Mouse (Mus musculus) heart, embryonic 16.5 days (tissue): Measurements from ENCODE around the gene Nup210. TPM values are rescaled to one million over a fixed set of nuclear protein-coding genes. Genes with fewer than 3 reads are reported as not detected.

Source experiments
- ATAC-seq: fragments of 200-750 bp; cut with Nextera tagmentation; replicated peaks from 2 replicates; pipeline ENCODE4 v1.8.0; 2017; ENCODE audit warnings: moderate number of reproducible peaks; ENCODE audit not compliant: insufficient read depth, low FRiP score; ENCODE audit errors: extremely low read depth
- H3K27ac ChIP-seq: fragments of 300-500 bp; sonication (generic); 2 replicates; pipeline ENCODE4 v1.5.1; 2014; ENCODE audit warnings: mild to moderate bottlenecking, low read length, control low read depth, moderate library complexity
- H3K27me3 ChIP-seq: fragments of 300-500 bp; sonication (generic); 2 replicates; pipeline ENCODE4 v1.6.1; 2014; ENCODE audit warnings: low read length, mixed read lengths; ENCODE audit not compliant: control insufficient read depth, insufficient read depth
- H3K36me3 ChIP-seq: fragments of 300-500 bp; sonication (generic); 2 replicates; pipeline ENCODE4 v1.6.1; 2014; ENCODE audit not compliant: control insufficient read depth, insufficient read depth
- H3K4me1 ChIP-seq: fragments of 300-500 bp; sonication (generic); 2 replicates; pipeline ENCODE4 v1.6.1; 2014; ENCODE audit warnings: low read length, mixed read lengths; ENCODE audit not compliant: control insufficient read depth, insufficient read depth
- H3K4me2 ChIP-seq: fragments of 300-500 bp; sonication (generic); 2 replicates; pipeline ENCODE4 v1.6.1; 2014; ENCODE audit warnings: low read depth, mild to moderate bottlenecking, control low read depth, low read length
- H3K4me3 ChIP-seq: fragments of 300-500 bp; sonication (generic); 2 replicates; pipeline ENCODE4 v1.5.1; 2014; ENCODE audit warnings: mild to moderate bottlenecking, control low read depth, low read length
- H3K9ac ChIP-seq: fragments of 300-500 bp; sonication (generic); 2 replicates; pipeline ENCODE4 v1.6.1; 2014; ENCODE audit warnings: low read length, control low read depth
- H3K9me3 ChIP-seq: fragments of 300-500 bp; sonication (generic); replicated peaks from 2 replicates; pipeline ENCODE4 v1.6.1; 2016; ENCODE audit warnings: low read length; ENCODE audit not compliant: control insufficient read depth
- whole genome bisulfite sequencing: fragments of 180-500 bp; shearing (Covaris S2); extraction: QIAGEN DNeasy Blood & Tissue Kit; methylation state at CpG from one replicate; pipeline ENCODE4 v1.1.7; 2014; 5-methylcytosine and 5-hydroxymethylcytosine counted together
- polyA plus RNA-seq: library from polyadenylated mRNA; unstranded; fragments of >200 nt; fragmentation: Nextera tagmentation; extraction: Ambion mirVana; gene quantifications from 2 replicates; pipeline ENCODE4 v1.2.1, GENCODE M21; 2015

Nup210 gene
- polyA plus RNA-seq, 1 experiment from 2014 or later = 10.9 TPM

- Histone ChIP-seq H3K4me1 (no peaks in the 10 kb centered on the region), H3K36me3 (no peaks in the 10 kb centered on the region), H3K4me2 (no peak overlapping the region), H3K9me3 (no peaks in the 10 kb centered on the region), H3K9ac (no peak overlapping the region), H3K27ac (no peak overlapping the region), H3K4me3 (no peak overlapping the region), H3K27me3 (0 out of 2 replicates have a peak, but pooled peaks cover 2% of the 10 kb centered on the region)
- 48% methylated on average over 5 of the region's 5 CpGs for WGBS
- no peak for ATAC-seq
Observed at GRCm38 (mm10) chr6:91146443-91147151, 30.0 kb upstream of the Nup210 start.

- H3K4me3 ChIP-seq = no peak overlapping the region
- H3K36me3 ChIP-seq = no peaks in the 10 kb centered on the region
- no peak for ATAC-seq
- H3K4me1 ChIP-seq = no peaks in the 10 kb centered on the region
- H3K9me3 ChIP-seq = no peaks in the 10 kb centered on the region
- no peak overlapping the region for H3K27ac ChIP-seq
- 0 out of 2 replicates have a peak, but pooled peaks cover 2% of the 10 kb centered on the region for H3K27me3 ChIP-seq
- WGBS = 80% methylated on average over 5 of the region's 5 CpGs
- no peak overlapping the region for H3K9ac ChIP-seq
- no peak overlapping the region for H3K4me2 ChIP-seq
Observed at GRCm38 (mm10) chr6:91145572-91145971, 28.9 kb upstream of the Nup210 start.

GRCm38 (mm10) chr6:91145056-91145455, 28.4 kb upstream of the Nup210 start:
- no peak overlapping the region for H3K9ac ChIP-seq
- no peaks in the 10 kb centered on the region for H3K4me1 ChIP-seq
- H3K27ac ChIP-seq = no peak overlapping the region
- WGBS = 67% methylated on average over 3 of the region's 3 CpGs
- no peaks in the 10 kb centered on the region for H3K9me3 ChIP-seq
- H3K36me3 ChIP-seq = no peaks in the 10 kb centered on the region
- no peak overlapping the region for H3K4me3 ChIP-seq
- H3K4me2 ChIP-seq = no peak overlapping the region
- H3K27me3 ChIP-seq = 0 out of 2 replicates have a peak, but pooled peaks cover 2% of the 10 kb centered on the region
- ATAC-seq = no peak

- Histone ChIP-seq H3K27ac (no peak overlapping the region), H3K4me1 (no peaks in the 10 kb centered on the region), H3K27me3 (0 out of 2 replicates have a peak, but pooled peaks cover 2% of the 10 kb centered on the region), H3K36me3 (no peaks in the 10 kb centered on the region), H3K9ac (no peak overlapping the region), H3K4me2 (no peak overlapping the region), H3K9me3 (no peaks in the 10 kb centered on the region), H3K4me3 (no peak overlapping the region)
- WGBS = 23% methylated on average over 4 of the region's 4 CpGs
- ATAC-seq = peak; percentile 62
Observed at GRCm38 (mm10) chr6:91139846-91140245, 23.2 kb upstream of the Nup210 start.

GRCm38 (mm10) chr6:91137343-91137956, 20.8 kb upstream of the Nup210 start:
- no peak overlapping the region for H3K27ac ChIP-seq
- no peak overlapping the region for H3K9ac ChIP-seq
- no peaks in the 10 kb centered on the region for H3K4me1 ChIP-seq
- no peaks in the 10 kb centered on the region for H3K27me3 ChIP-seq
- H3K4me3 ChIP-seq = no peak overlapping the region
- 42% methylated on average over 10 of the region's 10 CpGs for WGBS
- H3K36me3 ChIP-seq = no peaks in the 10 kb centered on the region
- no peak for ATAC-seq
- H3K9me3 ChIP-seq = no peaks in the 10 kb centered on the region
- no peak overlapping the region for H3K4me2 ChIP-seq

- Histone ChIP-seq H3K27ac (no peak overlapping the region), H3K4me3 (no peak overlapping the region), H3K27me3 (no peaks in the 10 kb centered on the region), H3K4me2 (no peak overlapping the region), H3K36me3 (no peaks in the 10 kb centered on the region), H3K4me1 (0 out of 2 replicates have a peak, but pooled peaks cover 2% of the 10 kb centered on the region), H3K9me3 (0 out of 2 replicates have a peak, but pooled peaks cover 3% of the 10 kb centered on the region), H3K9ac (no peak overlapping the region)
- WGBS = 20% methylated on average over 1 of the region's 1 CpGs
- no peak for ATAC-seq
Observed at GRCm38 (mm10) chr6:91130856-91131255, 14.2 kb upstream of the Nup210 start.

GRCm38 (mm10) chr6:91128996-91129395, 12.4 kb upstream of the Nup210 start:
- no peak for ATAC-seq
- H3K9me3 ChIP-seq = 0 out of 2 replicates have a peak, but pooled peaks cover 3% of the 10 kb centered on the region
- H3K4me2 ChIP-seq = no peak overlapping the region
- no peaks in the 10 kb centered on the region for H3K36me3 ChIP-seq
- H3K27me3 ChIP-seq = no peaks in the 10 kb centered on the region
- no peak overlapping the region for H3K4me3 ChIP-seq
- WGBS = 45% methylated on average over 4 of the region's 4 CpGs
- H3K27ac ChIP-seq = no peak overlapping the region
- H3K9ac ChIP-seq = no peak overlapping the region
- H3K4me1 ChIP-seq = peaks cover 16% of the 10 kb centered on the region

GRCm38 (mm10) chr6:91125228-91125585, 8.6 kb upstream of the Nup210 start:
- Histone ChIP-seq H3K4me2 (no peak overlapping the region; the same call in 1 of the 2 replicates), H3K4me3 (no peak overlapping the region), H3K9me3 (0 out of 2 replicates have a peak, but pooled peaks cover 3% of the 10 kb centered on the region), H3K4me1 (peaks cover 17% of the 10 kb centered on the region), H3K27ac (peak overlapping the region; percentile 41; the same call in 1 of the 2 replicates), H3K36me3 (no peaks in the 10 kb centered on the region), H3K9ac (no peak overlapping the region), H3K27me3 (no peaks in the 10 kb centered on the region)
- WGBS = 55% methylated on average over 2 of the region's 2 CpGs
- no peak for ATAC-seq
